Mouse (Mus musculus): ENCODE results near the gene Ing3. TPM values are rescaled to one million over a fixed set of nuclear protein-coding genes. Genes with fewer than 3 reads are reported as not detected.

Gene Ing3
- 79.8 TPM for polyA plus RNA-seq (2014; fragmentation: Illumina TruSeq; extraction: RNeasy Lipid Tissue Mini Kit (QIAGEN cat#74804); ENCODE audit: low read depth, low replicate concordance)

DNA sequence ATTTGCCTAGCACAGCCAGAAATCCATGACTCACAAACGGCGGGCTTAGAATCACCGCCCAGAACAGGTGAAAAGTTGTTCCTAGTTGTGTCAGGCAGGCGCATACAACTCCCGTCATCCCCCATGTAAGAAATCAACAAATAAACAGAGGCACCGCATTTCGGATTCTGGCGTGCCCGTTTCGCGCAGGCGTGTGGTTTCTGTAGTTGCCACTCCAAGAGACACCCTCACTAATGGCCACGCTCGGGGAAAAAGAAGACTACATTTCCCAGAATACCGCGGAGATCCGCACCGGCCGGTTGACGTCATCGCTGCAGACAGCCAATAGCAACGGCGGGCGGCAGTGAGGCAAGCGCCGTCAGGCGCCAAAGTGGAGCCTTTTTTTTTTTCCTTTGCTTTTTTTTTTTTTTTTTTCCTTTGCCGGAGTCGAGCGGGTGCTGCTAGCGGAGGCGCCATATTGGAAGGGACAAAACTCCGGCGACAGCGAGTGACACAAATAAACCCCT lies at the start of gene Ing3:
Gene Ing3 (plus strand): TSS at position 346 of the 506 bp plus-strand sequence.

DNA sequence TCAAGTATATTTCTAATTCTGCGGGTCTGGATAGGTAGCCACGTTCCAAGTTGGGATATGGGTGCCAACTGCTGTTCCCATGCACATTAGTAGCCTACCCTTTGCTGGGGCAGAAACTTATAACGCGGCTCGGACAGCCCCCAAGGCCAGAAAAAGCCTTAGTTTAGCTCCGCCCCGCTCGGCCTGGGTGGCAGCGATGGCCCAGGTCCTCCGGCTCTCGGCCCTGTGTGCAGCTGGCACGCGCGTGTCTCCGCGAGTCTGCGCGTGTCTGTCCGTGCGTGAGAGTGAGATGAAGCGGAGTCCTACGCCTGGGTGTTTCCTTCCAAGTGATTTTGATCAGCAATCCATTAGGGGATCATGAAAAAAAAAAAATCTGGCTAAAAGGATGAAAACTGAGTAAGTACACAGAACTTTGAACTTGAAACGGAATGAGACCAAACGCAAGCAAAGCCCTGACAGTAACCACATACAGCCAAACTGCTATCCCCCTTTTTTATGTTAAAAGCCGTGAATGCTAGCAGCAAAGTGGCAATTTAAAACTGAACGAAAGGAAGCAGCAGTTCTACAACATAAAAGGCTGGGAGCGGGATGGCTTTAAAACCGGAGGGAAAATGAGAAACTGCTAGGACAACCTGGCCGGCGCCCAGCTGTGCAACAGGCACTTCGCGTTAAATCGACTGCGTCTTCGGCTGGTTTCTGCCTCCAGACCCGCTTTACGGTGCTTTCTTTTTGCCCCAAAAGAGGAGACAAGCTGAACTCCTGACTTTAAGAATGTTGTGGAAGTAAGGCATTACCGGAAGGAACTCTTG lies 36.6 kb downstream of the Ing3 start, which contains the start of gene Cped1:
Gene Cped1 (plus strand): TSS at position 185 of the 809 bp plus-strand sequence.

Other genes with a start within 250 kb of the Ing3 start
- gene Tspan12, start 97.1 kb upstream of the Ing3 start, polyA plus RNA-seq (2014; fragmentation: Illumina TruSeq; extraction: RNeasy Lipid Tissue Mini Kit (QIAGEN cat#74804); ENCODE audit: low read depth, low replicate concordance) = 6.6 TPM
- 7.1 TPM for gene Cped1, start 36.3 kb downstream of the Ing3 start, polyA plus RNA-seq (2014; fragmentation: Illumina TruSeq; extraction: RNeasy Lipid Tissue Mini Kit (QIAGEN cat#74804); ENCODE audit: low read depth, low replicate concordance)

Measured in testis, adult 10 weeks (tissue).